Mouse (Mus musculus) c-Kit-positive CD71-negative TER-119-negative erythroid progenitor cells, embryonic 14.5 days (primary cell): ENCODE data around the gene Icmt.

Source experiments
- DNase-seq: peaks from one replicate; pipeline ENCODE4 v3.0.0-alpha.2; 2013; ENCODE audit warnings: low read depth

Icmt gene

GRCm38 (mm10) chr4:152296874-152297861 is at the start of gene Icmt:
TSS of gene Icmt (plus strand) at chr4:152297227.
- DNase-seq = peak; percentile 96

GRCm38 (mm10) chr4:152250615-152251014 is 46.4 kb upstream of the Icmt start:
- no peak for DNase-seq

GRCm38 (mm10) chr4:152253183-152253759 is 43.8 kb upstream of the Icmt start:
- no peak for DNase-seq

GRCm38 (mm10) chr4:152257070-152257469 is 40.0 kb upstream of the Icmt start:
- DNase-seq = no peak

GRCm38 (mm10) chr4:152260451-152260850 is 36.6 kb upstream of the Icmt start:
- DNase-seq = no peak

GRCm38 (mm10) chr4:152262187-152262586 is 34.8 kb upstream of the Icmt start:
- DNase-seq = no peak

- no peak for DNase-seq
Observed at GRCm38 (mm10) chr4:152263089-152263488, 33.9 kb upstream of the Icmt start.

- no peak for DNase-seq
Observed at GRCm38 (mm10) chr4:152263512-152264176, 33.4 kb upstream of the Icmt start.

GRCm38 (mm10) chr4:152264177-152264530 is 32.9 kb upstream of the Icmt start:
- DNase-seq = no peak

- no peak for DNase-seq
Observed at GRCm38 (mm10) chr4:152264867-152265568, 32.0 kb upstream of the Icmt start.

GRCm38 (mm10) chr4:152265791-152266190 is 31.2 kb upstream of the Icmt start:
- DNase-seq = no peak

GRCm38 (mm10) chr4:152266236-152266895 is 30.7 kb upstream of the Icmt start:
- DNase-seq = no peak

GRCm38 (mm10) chr4:152267748-152268369 is 29.2 kb upstream of the Icmt start:
- no peak for DNase-seq

- no peak for DNase-seq
Observed at GRCm38 (mm10) chr4:152269967-152270366, 27.1 kb upstream of the Icmt start.

- no peak for DNase-seq
Observed at GRCm38 (mm10) chr4:152270599-152270998, 26.4 kb upstream of the Icmt start.

- no peak for DNase-seq
Observed at GRCm38 (mm10) chr4:152271334-152271733, 25.7 kb upstream of the Icmt start.

- no peak for DNase-seq
Observed at GRCm38 (mm10) chr4:152272006-152272405, 25.0 kb upstream of the Icmt start.

GRCm38 (mm10) chr4:152272449-152273049 is 24.5 kb upstream of the Icmt start:
- DNase-seq = no peak

- no peak for DNase-seq
Observed at GRCm38 (mm10) chr4:152273191-152273590, 23.8 kb upstream of the Icmt start.

- DNase-seq = no peak
Observed at GRCm38 (mm10) chr4:152273621-152274236, 23.3 kb upstream of the Icmt start, which contains the start of gene Gpr153. TSS of gene Gpr153 (plus strand) at chr4:152274232.
